Mouse (Mus musculus): ENCODE measurements at regions not wholly inside any gene's neighbourhood (a gene's known extent, or its start where the extent isn't known, plus 50 kb on each side); places are given as distances from the start of the nearest gene placed in this dataset.

- TF ChIP-seq CTCF (IDR thresholded peaks at IDR 0.05; ENCODE audit: low read depth), result no peak
- TF ChIP-seq EP300 (IDR thresholded peaks at IDR 0.05; ENCODE audit: low read depth), result peak; percentile 61
These were observed 89.0 kb upstream of the H2afz start for GRCm38 (mm10) chr3:137775076-137775849.

Data from liver, embryonic 14.5 days (tissue).